Mouse (Mus musculus) forebrain, embryonic 12.5 days (tissue): ENCODE measurements around the gene Rnf6. TPM values are rescaled to one million over a fixed set of nuclear protein-coding genes. Genes with fewer than 3 reads are reported as not detected.

Experiments
- ATAC-seq: fragments of 200-750 bp; cut with Nextera tagmentation; 2 replicates; pipeline ENCODE4 v1.8.0; 2017; ENCODE audit warnings: moderate TSS enrichment; ENCODE audit not compliant: low FRiP score
- H3K27ac ChIP-seq: fragments of 300-500 bp; sonication (generic); 2 replicates; pipeline ENCODE4 v1.5.1; 2016; ENCODE audit warnings: mild to moderate bottlenecking
- H3K27me3 ChIP-seq: fragments of 300-500 bp; sonication (generic); 2 replicates; pipeline ENCODE4 v1.6.1; 2016; ENCODE audit warnings: mild to moderate bottlenecking
- H3K36me3 ChIP-seq: fragments of 300-500 bp; sonication (generic); replicated peaks from 2 replicates; pipeline ENCODE4 v1.6.1; 2016; ENCODE audit warnings: mild to moderate bottlenecking
- H3K4me1 ChIP-seq: fragments of 300-500 bp; sonication (generic); 2 replicates; pipeline ENCODE4 v1.6.1; 2016
- H3K4me2 ChIP-seq: fragments of 300-500 bp; sonication (generic); 2 replicates; pipeline ENCODE4 v1.6.1; 2016; ENCODE audit warnings: mild to moderate bottlenecking, moderate library complexity
- H3K4me3 ChIP-seq: fragments of 300-500 bp; sonication (generic); replicated peaks from 2 replicates; pipeline ENCODE4 v1.5.1; 2016; ENCODE audit warnings: mild to moderate bottlenecking
- H3K9ac ChIP-seq: fragments of 300-500 bp; sonication (generic); 2 replicates; pipeline ENCODE4 v1.6.1; 2016; ENCODE audit warnings: mild to moderate bottlenecking
- H3K9me3 ChIP-seq: fragments of 300-500 bp; sonication (generic); 2 replicates; pipeline ENCODE4 v1.6.1; 2016
- WGBS: fragments of 180-500 bp; shearing (Covaris S2); methylation state at CpG from one replicate; pipeline ENCODE4 v1.1.7; 2016; 5-methylcytosine and 5-hydroxymethylcytosine counted together
- polyA plus RNA-seq: library from polyadenylated mRNA; unstranded; fragments of >200 nt; fragmentation: Nextera tagmentation; extraction: Ambion mirVana; gene quantifications from 2 replicates; pipeline ENCODE4 v1.2.1, GENCODE M21; 2016

The Rnf6 gene
- 24.2 and 26.5 TPM in 2 replicates for polyA plus RNA-seq

DNA sequence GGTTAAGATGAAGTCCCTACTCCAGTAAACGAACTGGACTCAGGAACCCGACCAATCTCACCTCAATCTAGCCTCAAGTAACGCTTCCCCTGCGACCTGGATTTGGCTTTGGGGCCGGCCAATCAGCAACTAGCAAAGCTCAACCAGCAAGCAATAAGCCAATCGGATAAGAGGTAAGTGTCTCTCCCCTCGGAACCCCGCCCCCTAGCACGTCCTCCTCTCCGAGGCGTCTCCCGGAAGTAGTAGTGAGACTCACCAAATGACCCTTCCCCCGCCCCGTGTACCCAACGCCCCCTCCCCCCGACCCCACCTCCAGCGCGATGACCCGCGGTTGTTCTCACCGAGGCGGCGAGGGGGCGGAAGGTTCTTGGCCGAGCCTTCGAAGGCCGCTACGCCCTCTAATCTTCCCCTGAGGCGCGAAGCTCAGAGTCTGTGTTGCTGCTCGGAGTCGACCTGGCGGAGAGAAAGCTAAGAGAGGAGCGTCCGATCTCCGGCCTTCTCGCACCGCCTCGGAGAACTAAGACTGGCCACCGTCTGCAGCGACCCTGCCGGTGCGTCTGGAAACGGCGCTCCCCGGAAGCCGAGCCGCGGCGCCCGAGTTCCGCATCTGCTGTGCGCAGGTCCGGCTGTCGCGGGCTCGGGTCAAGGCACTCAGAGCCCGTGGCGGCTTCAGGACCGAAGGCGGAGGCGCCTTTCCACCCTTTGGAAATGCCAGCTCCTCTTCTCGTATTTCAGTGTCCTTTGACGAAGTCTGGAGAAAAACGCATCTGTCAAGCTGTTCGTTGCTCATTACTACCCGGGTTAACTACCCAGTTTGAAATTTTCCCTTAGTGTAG lies at the start of gene Rnf6:
TSS of gene Rnf6 (minus strand) at position 677 of the 836 bp plus-strand sequence.
- H3K27ac ChIP-seq: peak within 1 kb of the TSS; percentile 95
- peak within 1 kb of the TSS; percentile 68 for H3K4me3 ChIP-seq
- no peaks in the 10 kb centered on the region for H3K9me3 ChIP-seq
- H3K27me3 ChIP-seq: no peaks in the 10 kb centered on the region
- peak; percentile 100 for ATAC-seq
- WGBS: under 1% methylated on average over 67 of the region's 67 CpGs
- peaks cover 22% of the 10 kb centered on the region for H3K36me3 ChIP-seq
- H3K4me2 ChIP-seq: peak within 1 kb of the TSS; percentile 65
- peak within 1 kb of the TSS; percentile 72 for H3K9ac ChIP-seq
- H3K4me1 ChIP-seq: peaks cover 12% of the 10 kb centered on the region

DNA sequence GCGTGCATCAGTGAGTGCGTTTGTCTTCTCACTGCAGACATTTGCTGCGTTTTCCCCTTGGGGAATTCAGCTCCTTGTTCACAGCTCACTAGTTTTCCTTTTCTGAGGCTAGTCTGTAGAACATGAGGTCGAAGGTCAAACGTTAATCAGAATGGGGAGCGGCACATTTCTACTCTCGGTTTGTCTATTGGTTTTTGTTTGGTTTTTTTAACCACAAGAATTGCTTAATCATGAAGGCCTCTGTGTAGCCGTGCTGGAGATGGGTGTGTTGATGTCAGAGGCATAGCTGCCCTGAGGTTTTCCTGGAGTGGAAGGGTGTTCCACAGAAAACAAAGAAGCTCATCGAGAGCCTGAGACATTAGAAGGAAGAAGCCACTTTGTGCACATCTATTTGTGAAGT lies 49.2 kb upstream of the Rnf6 start:
- Histone ChIP-seq H3K36me3 (peaks cover 27% of the 10 kb centered on the region; the same call in 1 of the 2 replicates), H3K9ac (no peak overlapping the region), H3K4me1 (no peaks in the 10 kb centered on the region), H3K4me3 (no peak overlapping the region), H3K4me2 (no peak overlapping the region), H3K9me3 (no peaks in the 10 kb centered on the region), H3K27me3 (no peaks in the 10 kb centered on the region), H3K27ac (no peak overlapping the region)
- 91% methylated on average over 9 of the region's 9 CpGs for WGBS
- no peak for ATAC-seq

DNA sequence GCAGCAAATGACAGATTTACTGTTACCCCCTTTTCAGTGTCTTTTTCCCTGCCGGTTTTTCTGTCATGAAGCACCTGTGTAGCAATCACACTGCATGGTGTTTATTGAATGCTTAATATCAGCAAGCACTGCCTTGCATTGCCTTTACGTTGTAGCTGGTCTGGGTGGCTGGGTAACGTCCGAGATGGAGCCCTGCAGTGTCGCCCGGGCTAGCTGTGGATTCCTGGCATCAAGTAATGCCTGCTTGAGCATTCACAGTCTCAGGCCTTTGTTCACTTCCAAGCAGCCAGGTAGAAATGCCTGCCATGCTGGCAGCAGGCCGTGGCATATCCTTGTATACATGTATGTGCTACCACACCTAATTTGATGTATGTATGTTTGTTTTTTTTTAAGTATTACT lies 46.4 kb upstream of the Rnf6 start:
- Histone ChIP-seq H3K4me2 (no peak overlapping the region), H3K4me1 (no peaks in the 10 kb centered on the region)
- 93% methylated on average over 7 of the region's 7 CpGs for WGBS

DNA sequence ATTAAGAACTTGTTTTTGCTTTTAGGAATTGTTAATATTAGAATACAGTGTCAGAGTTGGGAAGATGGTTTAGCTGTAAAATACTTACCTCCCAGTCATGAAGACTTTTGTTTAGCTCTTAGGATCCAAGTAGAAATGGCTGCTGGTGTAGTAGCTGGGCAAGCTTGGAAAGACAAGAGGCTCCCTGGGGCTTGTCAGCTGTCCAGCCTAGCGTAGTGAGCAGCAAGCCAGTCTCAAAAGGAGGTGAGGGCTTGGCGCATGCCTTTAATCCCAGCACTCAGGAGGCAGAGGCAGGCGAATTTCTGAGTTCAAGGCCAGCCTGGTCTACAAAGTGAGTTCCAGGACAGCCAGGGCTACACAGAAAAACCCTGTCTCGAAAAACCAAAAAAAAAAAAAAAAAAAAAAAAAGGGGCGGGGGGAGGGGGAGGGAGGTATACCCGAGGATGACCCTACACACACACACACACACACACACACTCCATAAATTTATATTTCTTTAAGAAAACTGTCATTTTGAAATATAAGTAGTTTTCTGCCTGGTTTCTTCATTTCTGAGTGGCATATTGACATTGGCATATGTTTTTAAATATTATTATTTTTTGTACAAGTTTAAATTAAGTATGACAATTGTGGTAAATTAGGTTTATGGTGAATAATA lies 44.7 kb upstream of the Rnf6 start:
- Histone ChIP-seq H3K4me3 (no peak overlapping the region), H3K9me3 (no peaks in the 10 kb centered on the region), H3K27ac (no peak overlapping the region), H3K27me3 (no peaks in the 10 kb centered on the region), H3K4me1 (no peaks in the 10 kb centered on the region), H3K9ac (no peak overlapping the region), H3K36me3 (peaks cover 24% of the 10 kb centered on the region; the same call in 1 of the 2 replicates), H3K4me2 (no peak overlapping the region)
- WGBS: 76% methylated on average over 5 of the region's 6 CpGs
- ATAC-seq: no peak

More for the DNA sequence above, 46.4 kb upstream of the Rnf6 start:
- no peak overlapping the region for H3K27ac ChIP-seq
- no peak overlapping the region for H3K4me3 ChIP-seq
- H3K9me3 ChIP-seq: no peaks in the 10 kb centered on the region
- no peaks in the 10 kb centered on the region for H3K27me3 ChIP-seq
- no peak for ATAC-seq
- H3K9ac ChIP-seq: no peak overlapping the region
- H3K36me3 ChIP-seq: peaks cover 22% of the 10 kb centered on the region; the same call in 1 of the 2 replicates

DNA sequence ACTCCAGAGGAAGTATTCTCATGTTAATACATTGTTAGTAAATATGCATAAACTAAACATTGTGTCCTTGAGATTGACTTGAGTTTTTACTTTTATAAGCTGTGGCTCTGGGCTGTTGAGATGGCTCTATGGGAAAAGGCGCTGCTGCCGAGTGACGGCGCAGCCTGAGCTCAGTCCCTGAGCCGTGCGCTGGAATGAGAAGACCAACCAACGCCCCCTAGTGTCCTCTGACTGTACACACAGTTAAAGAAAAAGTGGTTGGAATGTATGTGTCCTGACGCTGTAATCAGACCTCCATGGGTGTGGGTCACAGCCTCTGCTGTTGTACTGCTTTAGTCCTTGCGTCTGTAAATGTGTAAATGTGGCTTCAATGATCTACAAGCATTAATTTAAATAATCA lies 38.6 kb upstream of the Rnf6 start:
- no peak overlapping the region for H3K27ac ChIP-seq
- no peaks in the 10 kb centered on the region for H3K4me1 ChIP-seq
- H3K9me3 ChIP-seq: no peaks in the 10 kb centered on the region
- H3K9ac ChIP-seq: no peak overlapping the region
- H3K36me3 ChIP-seq: peaks cover 21% of the 10 kb centered on the region
- 58% methylated on average over 9 of the region's 9 CpGs for WGBS
- H3K4me2 ChIP-seq: no peak overlapping the region
- no peak for ATAC-seq
- H3K4me3 ChIP-seq: no peak overlapping the region
- H3K27me3 ChIP-seq: no peaks in the 10 kb centered on the region

DNA sequence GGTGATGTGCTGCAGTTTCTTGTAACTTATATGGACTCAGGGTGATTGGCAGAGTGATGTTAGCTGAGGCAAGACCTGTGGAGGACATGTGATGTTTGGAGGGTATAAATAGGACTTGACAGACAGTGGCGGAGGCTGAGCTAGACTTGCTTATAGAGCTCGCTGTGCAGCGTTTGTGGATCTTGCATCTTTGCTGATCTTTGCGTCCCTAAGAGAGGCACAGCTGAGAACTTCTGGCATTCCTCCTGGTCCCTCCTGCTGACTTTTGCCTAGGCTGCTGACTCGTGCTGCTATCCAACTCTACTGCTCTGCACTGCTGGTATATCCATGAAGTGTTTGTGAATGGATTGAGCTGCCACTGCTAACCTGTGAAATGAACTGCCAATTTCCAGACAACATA lies 32.3 kb upstream of the Rnf6 start:
- 89% methylated on average over 5 of the region's 5 CpGs for whole genome bisulfite sequencing
- no peak for ATAC-seq
- H3K4me2 ChIP-seq: no peak overlapping the region
- no peak overlapping the region for H3K4me3 ChIP-seq
- no peak overlapping the region for H3K9ac ChIP-seq
- H3K4me1 ChIP-seq: no peaks in the 10 kb centered on the region
- no peaks in the 10 kb centered on the region for H3K27me3 ChIP-seq
- H3K27ac ChIP-seq: no peak overlapping the region
- no peaks in the 10 kb centered on the region for H3K9me3 ChIP-seq
- H3K36me3 ChIP-seq: peaks cover 1% of the 10 kb centered on the region; the same call in 1 of the 2 replicates

DNA sequence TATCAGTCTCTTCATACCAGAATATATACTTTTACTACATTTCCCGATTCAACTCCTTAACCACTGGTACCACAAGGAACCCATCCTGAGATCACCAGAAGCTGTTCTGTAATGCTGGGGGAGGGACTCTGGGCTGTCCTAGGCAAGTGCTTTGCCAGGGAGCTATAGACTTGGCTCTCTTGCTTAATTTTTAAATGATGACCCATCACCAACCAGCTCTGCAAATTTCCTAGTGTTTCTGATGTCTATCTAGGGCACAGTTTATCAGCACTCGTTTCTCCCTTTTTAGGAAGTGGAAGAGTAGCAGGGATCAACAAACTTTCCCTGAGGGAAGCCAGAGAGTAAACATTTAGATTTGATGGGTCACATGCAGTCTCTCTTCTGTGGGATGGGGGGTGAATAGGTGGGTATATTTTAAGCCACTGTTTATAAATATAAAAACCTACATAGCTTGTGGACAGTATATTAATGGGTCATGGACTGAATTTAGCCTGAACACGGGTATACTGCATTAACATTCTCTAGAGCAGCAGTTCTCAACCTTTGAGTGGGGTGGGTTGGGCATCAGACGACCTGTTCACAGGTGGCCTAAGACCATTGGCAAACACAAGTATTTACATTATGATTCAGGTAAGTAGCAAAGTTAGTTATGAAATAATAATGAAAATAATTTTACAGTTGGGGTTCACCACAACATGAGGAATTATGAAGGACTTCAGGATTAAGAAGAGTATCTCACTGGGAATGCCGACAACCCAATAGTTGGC lies 30.5 kb upstream of the Rnf6 start:
- Histone ChIP-seq H3K4me1 (no peaks in the 10 kb centered on the region), H3K27ac (no peak overlapping the region), H3K27me3 (no peaks in the 10 kb centered on the region), H3K4me2 (no peak overlapping the region), H3K4me3 (no peak overlapping the region), H3K36me3 (no peaks in the 10 kb centered on the region), H3K9ac (no peak overlapping the region), H3K9me3 (no peaks in the 10 kb centered on the region)
- WGBS: 92% methylated on average over 5 of the region's 5 CpGs
- no peak for ATAC-seq

DNA sequence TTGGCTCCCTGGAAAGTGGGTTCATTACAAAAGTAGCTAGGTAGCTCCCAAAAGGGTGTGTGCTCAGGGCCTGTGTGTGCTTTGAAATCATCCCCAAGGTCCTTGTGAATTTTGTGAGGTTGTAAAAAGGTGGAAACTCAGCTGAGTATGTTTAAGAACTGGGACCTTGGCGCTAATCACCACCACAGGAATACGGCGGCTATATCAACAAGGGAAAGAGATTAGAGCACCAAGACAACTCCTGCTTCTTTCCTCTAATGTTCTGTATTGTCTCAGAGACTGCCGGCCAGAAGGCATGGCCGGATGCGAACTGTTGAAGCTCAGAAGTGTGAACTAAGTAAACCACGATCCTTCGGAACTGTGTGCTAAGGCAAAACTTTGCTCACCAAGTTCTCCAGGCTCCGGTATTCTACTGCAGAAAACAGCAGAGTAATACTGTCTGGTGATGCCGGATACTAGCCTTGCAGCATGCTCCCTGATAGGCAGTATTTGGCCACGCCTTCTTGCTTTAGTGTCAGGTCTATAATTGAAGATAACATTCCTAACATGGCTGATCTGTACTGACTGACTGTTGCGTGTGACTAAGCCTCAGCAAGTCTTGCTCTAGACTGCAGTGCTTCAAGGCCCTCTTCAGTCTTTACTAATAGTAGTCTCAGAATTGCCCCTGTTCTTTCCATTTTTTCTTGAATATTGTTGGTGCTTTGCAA lies 29.2 kb upstream of the Rnf6 start:
- Histone ChIP-seq H3K4me1 (no peaks in the 10 kb centered on the region), H3K27me3 (no peaks in the 10 kb centered on the region), H3K36me3 (no peaks in the 10 kb centered on the region), H3K4me2 (no peak overlapping the region), H3K27ac (no peak overlapping the region), H3K4me3 (no peak overlapping the region), H3K9me3 (no peaks in the 10 kb centered on the region), H3K9ac (no peak overlapping the region)
- no peak for ATAC-seq
- WGBS: 92% methylated on average over 12 of the region's 12 CpGs

DNA sequence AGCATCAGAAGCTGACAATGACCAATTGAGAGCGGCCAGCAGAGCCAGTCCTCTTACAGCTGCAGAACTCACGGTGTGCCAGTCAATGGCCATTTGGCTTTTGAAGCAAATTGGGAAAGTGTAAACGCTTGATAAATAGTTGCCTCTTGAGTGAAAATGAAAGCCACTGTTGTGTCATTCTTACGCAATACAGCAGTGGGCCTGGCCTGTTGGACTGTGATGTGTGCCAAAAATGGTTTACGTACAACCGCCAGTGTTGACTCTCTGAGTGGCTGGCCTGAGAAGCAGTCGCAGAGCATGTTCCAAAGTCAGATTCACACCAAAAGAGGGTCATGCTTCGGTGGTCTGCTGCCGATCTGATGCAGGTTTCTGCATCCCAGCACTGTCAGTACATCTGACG lies 27.4 kb upstream of the Rnf6 start:
- no peaks in the 10 kb centered on the region for H3K9me3 ChIP-seq
- ATAC-seq: no peak
- H3K27me3 ChIP-seq: no peaks in the 10 kb centered on the region
- H3K36me3 ChIP-seq: no peaks in the 10 kb centered on the region
- no peak overlapping the region for H3K4me2 ChIP-seq
- no peak overlapping the region for H3K4me3 ChIP-seq
- H3K27ac ChIP-seq: no peak overlapping the region
- no peak overlapping the region for H3K9ac ChIP-seq
- WGBS: 91% methylated on average over 10 of the region's 10 CpGs
- no peaks in the 10 kb centered on the region for H3K4me1 ChIP-seq

DNA sequence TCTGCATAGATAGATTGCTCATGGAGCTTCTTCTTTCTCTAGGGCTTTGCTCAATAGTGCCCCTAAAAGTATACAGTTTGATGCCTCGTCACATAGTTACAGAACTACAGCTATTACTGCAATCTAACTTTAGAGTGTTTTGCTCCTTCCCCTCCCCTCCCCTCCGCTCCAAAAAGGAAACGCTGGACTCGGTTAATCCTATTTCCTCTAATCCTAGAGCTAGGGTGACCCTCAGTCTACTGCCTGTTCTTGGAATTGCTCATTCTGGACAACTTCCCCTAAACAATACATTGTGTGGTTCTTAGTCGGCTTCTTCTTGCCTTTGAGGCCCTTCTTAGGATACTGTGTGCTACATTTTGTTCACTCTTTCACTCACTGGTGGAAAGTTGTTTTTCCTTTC lies 26.4 kb upstream of the Rnf6 start:
- no peaks in the 10 kb centered on the region for H3K36me3 ChIP-seq
- no peak overlapping the region for H3K27ac ChIP-seq
- H3K4me2 ChIP-seq: no peak overlapping the region
- WGBS: 58% methylated on average over 5 of the region's 5 CpGs
- no peaks in the 10 kb centered on the region for H3K27me3 ChIP-seq
- no peak overlapping the region for H3K9ac ChIP-seq
- ATAC-seq: no peak
- H3K4me3 ChIP-seq: no peak overlapping the region
- no peaks in the 10 kb centered on the region for H3K4me1 ChIP-seq
- H3K9me3 ChIP-seq: no peaks in the 10 kb centered on the region

DNA sequence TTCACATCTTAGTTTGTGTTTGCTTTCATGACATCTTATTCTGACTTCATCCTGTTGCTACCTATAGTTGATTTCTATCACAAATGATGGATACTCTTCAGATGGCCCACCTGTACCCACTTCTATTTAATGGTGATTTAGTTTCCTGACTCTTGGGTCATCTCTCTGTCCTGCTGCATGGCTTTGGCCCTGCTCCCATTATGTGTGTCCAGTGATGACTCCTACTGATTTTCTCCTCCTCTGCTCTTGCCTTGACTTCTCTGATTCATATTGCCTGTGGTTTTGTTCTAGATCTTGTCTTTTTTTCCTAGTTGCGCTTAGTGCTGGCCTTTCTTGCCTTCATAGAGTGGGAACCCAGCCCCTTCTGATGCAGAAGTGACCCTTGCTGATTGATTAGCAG lies 25.0 kb upstream of the Rnf6 start:
- ATAC-seq: no peak
- Histone ChIP-seq H3K27me3 (no peaks in the 10 kb centered on the region), H3K4me3 (no peak overlapping the region), H3K4me2 (no peak overlapping the region), H3K27ac (no peak overlapping the region), H3K4me1 (no peaks in the 10 kb centered on the region), H3K36me3 (no peaks in the 10 kb centered on the region), H3K9me3 (no peaks in the 10 kb centered on the region), H3K9ac (no peak overlapping the region)
- 100% methylated on average over 1 of the region's 1 CpGs for WGBS
